Mouse (Mus musculus): ENCODE measurements around the gene Itih1.

Gene Itih1

DNA sequence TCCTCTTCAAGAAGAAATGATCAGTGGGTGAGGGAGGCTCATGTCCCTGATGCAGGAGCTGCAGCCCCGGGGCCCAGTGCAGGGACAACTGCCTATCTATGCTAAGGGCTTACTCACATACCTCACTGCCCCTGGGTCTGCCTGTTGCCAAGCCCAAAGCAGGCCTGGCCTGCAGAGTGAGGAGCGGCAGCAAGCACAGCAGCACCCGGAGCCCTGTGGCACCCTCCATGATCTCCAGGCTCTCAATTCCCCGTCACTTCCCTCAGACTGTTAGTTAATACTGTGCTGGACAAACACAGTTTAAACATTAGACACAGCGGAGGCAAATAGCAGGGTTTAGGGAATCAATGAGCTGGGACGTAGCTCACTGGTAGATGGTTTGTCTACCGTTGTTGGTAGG, at the start of gene Itih1:
TSS of gene Itih1 (minus strand) at position 252 of the 400 bp plus-strand sequence.
- in situ Hi-C loops (cut with MboI), result no loop called here

DNA sequence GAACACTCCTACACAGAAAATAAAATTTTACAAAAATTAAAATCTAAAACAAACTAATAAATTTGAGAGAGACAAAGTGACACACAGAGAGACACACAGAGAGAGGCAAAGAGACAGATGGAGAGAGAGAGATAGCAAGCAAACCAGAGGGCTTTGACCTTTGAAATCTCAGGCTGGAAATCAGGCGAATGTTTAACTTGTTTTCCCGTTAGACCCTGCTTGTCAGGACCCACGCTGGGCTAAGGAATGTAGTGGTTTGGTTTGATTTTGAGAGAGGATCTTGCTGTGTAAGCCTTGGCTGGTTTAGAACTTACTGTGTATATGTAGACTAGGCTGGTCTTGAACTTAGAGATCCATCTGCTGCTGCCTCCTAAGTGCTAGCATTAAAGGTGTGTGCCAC, 33.1 kb upstream of the Itih1 start:
- in situ Hi-C loops (cut with MboI), result no loop called here

DNA sequence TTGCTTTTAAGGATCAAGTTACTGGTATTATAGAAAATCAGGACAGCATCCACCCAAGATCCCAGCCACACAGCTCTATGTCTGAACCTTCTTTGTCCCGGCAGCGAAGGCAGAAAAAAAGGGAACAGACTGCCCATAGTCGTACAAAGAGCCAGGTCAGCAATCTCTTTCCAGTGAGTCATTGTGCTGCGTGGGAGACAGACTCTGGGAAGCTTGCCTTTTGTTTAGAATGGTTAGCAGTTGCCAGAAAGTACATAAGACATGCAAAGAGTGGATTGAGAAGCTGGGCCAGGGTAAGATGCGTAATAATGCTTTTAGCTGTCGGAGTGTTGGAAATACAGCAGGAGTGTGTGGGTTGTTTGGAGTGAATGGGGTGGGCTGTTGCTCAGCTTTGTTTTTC, 31.1 kb upstream of the Itih1 start:
- in situ Hi-C loops (cut with MboI), result no loop called here

DNA sequence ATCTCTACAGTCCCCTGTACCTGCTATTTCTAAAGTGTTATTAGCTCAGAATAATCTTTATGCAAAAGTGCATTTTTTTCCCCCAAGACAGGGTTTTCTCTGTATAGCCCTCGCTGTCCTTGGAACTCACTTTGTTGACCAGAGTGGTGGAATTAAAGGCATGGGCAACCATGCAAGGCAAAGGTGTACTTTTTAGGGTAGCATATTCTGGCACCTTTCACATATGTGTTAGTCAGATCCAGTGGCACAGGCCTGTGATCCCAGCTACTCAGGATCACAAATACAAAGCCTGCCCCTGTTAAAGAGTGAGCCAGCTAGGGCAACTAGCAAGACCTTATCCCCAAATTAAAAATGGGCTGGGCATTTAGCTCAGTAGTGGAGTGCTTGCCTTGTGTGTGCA, 17.3 kb upstream of the Itih1 start:
- in situ Hi-C loops (cut with MboI), result no loop called here

DNA sequence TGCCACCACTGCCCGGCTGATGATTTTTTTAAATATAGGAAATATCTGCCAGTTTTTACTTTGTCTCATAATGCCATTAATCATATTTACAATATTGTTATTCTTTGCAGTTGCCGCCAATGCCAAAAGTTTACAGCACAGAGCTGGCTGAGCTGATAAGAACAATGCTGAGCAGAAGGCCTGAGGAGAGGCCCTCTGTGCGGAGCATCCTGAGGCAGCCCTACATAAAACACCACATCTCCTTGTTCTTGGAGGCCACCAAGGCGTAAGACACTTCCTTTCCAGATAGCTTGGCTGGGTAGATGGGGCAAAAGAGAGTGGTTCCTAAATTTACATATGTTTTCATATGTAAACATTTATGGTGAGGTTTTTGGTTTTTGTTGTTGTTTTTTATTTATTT, 15.9 kb upstream of the Itih1 start:
- in situ Hi-C loops (cut with MboI), result no loop called here

DNA sequence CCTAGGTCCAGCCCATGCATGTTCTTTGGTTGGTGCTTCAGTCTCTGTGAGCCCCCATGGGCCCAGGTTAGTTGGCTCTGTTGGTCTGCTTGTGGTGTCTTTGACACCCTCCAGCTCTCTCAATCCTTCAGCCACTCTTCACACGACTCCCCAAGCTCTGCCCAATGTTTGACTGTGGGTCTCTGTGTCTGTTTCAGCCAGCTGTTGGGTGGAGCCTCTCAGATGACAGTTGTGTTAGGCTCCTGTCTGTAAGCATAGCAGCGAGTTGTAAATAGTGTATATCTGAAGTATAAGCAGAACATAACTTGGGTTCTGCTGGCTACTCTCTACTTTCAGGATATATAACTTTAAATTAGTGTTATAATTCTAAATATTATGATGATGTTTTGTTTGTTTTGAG, 15.4 kb upstream of the Itih1 start:
- in situ Hi-C loops (cut with MboI), result no loop called here

DNA sequence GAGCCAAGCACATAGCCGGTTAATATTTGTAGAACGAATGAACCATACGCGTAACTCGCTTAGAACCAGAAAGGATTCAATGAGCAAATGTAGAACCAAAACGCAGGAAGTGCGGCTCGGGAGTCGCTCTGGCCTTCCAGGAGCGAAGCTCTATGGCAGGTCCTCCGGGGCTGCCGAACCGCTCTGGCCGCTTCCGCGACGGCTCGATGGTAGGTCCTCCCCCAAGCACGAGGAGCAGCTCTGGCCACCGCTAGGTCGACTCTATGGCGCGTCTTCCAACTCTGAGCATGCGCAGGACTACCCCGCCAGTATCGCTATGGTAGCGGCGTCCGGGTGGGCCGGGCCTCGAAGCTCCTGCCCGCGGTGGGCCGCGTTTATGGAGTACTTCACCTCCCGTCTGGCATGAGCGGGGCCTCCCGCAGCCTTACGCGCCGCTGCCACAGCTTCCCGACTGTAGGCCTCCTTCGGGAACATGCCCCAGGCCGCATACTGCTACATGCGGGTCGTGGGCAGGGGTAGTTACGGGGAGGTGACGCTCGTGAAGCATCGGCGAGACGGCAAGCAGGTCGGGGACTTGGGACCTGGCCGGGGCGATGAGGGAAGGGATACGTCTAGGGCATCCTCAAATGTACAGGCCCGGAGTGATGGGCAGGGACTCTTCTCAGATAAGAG, 8.2 kb upstream of the Itih1 start, which contains the start of gene Nek4:
TSS of gene Nek4 (plus strand) at position 224 of the 672 bp plus-strand sequence.
- in situ Hi-C loops (cut with MboI), result no loop called here

DNA sequence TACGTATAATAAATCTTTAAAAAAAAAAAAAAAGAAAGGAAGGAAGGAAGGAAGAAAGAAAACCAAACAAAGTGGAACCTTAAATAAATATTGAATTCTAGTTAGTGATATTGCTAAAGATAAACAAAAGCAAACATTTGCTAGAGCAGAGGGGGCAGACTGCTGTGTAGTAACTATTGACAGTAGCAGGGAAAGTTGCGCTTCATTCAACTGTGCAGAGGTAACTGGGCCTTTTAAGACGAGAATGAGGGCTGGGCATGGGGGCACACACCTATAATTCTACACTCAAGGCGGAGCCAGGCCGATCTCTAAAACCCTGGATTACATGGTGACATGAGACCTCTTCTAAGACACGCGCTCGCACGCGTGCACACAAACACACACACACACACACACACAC, 6.9 kb upstream of the Itih1 start:
- in situ Hi-C loops (cut with MboI), result no loop called here

DNA sequence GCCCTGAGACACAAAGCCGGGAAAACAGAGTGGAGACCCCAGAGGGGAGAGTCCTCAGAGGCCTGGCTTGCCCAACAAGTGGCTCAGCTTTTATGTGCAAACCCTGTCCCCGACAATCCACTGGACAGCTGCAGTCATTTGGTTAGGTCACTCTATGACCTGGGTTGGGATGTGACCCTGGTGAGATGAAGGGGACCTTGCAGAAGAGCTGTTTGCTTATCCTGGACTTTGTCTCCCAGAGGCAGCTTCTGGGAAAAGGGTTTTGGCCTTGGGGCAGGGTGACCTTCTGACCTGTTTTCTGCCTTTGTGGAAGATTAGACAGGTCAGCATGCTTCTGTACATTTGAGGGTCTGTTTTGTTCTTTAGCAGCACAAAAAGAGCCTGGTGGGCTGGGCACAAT, 1.7 kb upstream of the Itih1 start:
- in situ Hi-C loops (cut with MboI), result no loop called here

DNA sequence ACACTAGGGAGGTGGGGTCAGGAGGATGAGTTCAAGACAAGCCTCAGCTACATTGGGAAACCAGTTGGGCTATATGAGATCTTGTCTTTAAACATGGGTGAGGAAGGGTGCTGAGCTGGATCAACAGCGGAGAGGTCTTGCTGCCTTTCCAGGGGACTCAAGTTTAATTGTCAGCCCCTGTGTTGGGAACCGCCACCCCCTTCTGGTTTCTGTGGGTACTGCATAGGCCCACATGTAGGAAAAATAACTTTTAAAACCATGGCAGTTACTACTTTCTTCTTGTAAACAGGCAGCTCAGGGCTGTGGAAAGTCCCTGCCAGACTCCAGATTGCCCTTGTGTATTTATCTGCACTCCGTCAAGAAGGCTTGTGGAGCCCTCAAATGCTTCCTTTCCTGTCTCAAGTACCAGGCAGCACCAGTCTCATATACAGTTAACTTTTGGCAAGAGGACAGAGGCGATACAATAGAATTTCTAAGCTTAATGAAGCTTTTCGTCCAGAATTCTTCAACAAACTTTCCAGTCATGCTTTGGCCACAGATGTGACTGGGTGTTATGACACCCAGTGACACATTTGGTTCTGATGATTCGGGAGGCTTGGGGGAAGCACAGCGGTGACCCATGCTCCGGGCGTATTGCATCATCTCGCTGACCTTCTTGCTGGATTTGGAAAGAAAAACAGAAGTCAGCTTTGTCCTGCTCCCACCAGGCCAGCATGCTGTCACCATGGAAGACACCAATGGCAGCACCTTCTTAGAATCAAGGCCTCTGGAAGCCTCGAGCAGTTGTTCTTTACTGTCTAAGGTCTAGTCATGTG, 978 bp upstream of the Itih1 start:
- in situ Hi-C loops (cut with MboI), result no loop called here

DNA sequence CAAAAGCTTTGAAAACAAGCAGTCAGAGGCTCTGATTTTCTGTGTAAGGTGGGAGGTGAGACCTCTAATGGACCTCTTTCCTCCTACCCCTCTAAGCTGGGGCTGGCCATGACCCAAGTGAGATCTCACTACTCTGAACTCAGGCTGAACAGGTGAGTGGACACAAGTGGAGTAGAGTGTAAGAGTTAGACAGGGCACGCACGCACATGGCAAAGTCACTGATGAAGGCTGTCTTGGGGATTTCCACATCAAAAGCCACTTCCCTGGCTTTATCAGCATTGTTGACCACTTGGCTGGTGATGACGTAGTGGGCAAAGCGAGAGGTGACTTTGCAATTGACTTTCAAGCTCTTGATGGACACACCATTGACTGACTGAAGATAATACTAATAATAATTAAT, 835 bp downstream of the Itih1 start:
- in situ Hi-C loops (cut with MboI), result no loop called here

DNA sequence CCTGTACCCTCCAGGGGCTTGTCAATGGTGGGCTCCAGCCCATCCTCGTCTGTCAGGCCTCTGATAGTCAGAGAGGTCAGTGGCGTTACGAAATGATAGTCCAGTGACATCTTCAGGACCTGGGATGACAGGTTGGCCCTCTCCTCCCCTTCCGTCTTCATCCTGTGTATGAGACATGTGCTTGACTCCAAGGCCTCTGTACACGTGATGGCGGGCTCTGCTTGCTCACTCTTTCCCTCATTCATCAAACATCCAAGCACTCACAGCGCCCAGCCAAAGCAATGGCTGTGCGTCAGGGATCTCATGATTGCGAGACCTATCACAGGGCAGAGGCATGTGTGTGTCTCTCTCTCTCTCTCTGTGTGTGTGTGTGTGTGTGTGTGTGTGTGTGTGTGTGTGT, 9.7 kb downstream of the Itih1 start:
- in situ Hi-C loops (cut with MboI), result no loop called here

DNA sequence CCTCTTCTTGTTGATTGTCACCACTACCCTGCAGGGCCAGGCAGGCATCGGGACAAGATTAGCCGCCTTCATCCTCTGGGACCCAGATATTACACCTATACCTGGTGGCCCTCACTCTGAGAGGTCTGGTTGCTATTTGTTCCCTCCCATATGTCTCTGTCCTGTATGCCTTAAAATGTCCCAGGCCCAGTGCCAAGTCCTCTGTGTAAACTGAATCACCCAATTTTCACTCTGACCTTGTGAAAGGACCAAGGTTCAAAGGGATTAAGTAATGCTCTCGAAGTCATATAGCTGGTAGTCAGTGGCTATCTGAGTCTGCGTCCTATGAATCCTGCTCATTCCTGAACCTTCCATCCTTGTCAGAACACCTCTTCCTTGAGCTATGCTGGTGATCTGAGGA, 12.7 kb downstream of the Itih1 start:
- in situ Hi-C loops (cut with MboI), result no loop called here

DNA sequence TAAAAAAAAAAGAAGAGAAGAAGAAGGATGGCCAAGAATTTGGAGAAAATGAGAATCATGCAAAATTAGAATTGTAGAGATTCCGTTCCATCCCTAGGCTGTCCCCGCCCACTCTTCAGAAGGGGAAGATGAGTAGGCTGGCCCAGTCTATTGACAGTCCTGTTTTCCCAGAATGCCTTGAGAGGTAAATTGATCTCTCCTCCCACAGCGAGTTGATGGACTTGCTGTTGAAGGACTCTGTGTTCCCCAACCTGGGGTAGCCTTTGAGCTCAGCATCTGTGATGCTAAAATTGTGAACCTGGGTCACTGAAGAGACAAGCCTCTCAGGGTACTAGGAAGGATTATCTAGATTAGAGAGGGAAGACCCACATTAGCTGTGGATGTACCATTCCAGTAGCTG, 17.6 kb downstream of the Itih1 start:
- in situ Hi-C loops (cut with MboI), result no loop called here

DNA sequence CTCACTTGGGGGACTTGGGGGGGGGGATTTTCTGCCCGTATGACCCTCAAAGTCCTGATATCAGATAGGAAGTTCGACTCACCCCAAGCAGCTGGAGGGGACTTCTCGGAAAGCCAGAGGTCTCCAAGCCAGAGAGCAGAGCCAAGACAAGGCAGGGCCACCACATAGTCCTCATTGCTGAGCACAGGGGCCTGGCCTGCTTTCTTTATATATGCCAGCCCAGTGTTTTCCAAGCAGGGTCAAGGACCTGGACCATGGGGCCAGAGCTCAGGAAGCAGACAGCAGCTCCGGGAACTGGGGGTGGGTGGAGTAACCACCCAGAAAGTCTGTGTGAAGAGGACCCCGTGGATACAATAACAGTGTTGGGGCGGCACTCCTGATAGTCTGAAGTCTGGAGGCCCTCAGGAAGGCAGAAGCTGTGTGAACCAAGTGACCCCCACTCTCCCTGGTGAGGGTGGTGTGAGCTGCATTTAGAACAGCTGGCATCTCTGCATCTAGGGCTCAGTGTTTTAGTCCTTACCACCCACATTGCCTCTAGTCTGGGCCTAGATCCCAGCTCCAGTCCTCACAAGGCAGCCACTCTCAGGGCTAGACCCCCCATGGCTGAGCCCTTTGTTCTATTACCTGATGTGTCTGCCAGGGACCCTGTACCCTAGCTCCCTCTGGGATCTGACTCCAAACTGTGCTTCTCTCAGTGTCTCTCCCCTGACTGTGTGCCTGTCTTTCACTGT, 19.5 kb downstream of the Itih1 start, which contains the start of gene Itih3:
TSS of gene Itih3 (minus strand) at position 386 of the 731 bp plus-strand sequence.
- in situ Hi-C loops (cut with MboI), result no loop called here

DNA sequence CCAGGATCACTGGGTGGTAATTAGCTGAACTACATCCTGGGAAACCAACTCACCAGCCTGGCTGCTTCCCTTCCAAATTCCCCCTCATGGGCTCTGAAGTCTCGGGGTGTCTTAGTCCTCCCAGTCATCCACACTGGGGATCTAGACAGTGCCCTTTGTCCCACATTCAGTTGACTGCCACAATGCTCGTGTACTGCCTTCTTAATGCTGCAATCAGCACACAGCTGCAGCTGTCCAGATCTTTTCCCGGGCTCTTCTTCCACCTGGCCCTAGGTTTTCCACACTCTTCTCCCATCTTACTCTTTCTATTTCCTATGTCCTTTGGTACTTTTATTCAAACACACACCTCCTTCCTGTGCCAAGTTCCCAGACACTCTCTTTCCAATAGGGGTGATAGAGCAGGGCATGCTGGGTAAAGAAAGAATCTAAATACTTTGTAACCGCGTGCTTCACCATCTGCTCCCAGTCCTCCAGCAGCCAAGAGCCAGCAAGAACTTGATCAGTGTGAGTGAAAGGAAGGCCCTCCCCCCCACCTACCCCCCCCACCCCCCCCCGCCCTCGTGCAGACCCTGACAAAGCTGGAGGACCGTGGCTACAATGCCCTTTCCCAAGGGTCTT, 20.9 kb downstream of the Itih1 start:
- in situ Hi-C loops (cut with MboI), result no loop called here

DNA sequence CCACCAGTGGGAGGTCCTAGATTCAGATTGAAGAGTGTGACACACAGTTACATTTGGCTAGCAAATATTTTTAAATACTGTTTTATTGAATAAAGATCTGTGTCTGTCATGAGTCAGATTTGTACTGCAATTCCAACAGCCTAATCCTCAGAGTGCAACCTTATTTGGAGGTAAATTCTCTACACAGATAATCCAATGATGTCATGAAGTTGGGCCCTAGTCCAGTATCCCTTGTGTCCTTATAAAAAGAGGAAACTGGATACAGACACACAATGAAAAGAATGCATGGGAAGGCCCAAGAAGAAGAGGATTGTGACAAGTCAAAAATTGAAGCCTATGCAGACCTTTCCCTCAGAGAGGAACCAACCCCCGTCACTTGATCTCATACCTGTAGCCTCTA, 26.6 kb downstream of the Itih1 start:
- in situ Hi-C loops (cut with MboI), result no loop called here

DNA sequence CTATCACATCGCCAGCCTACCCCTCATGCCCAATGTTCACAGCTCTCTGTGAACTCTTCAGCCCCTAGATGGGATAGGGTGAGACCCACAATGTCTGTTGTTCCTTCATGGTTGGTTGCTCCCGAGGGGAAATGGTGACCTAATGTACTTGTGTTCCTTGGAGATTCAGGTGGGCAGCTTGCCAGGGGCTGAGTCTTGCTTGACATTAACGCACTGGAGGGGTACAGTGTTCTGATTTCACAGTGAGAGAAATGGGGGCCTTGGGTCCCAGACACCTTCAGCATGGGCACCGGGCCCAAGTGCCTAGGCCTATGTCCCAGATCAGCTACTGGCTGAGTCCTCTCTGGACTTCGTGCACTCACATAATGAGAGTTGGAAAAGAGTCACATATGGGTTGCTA, 29.7 kb downstream of the Itih1 start:
- in situ Hi-C loops (cut with MboI), result no loop called here

DNA sequence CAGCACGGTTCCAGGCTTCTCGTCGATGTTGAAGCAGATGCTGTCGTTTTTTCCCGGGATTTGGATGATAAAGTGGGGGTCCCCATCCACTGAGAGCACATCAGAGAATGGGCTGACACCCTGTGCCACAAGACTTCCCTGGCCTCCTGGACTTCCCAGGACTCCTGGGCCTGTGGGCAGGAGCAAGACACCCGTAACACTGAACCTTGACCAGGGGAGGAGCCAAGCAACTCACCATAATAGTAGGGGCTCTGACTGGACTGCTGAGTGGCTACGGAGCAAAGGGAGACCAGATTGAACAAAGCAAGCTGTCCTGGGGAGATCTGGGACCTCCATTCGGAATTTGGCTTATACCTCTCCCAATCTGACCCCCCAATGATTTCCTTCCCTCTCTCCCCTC, 30.4 kb downstream of the Itih1 start:
- in situ Hi-C loops (cut with MboI), result no loop called here

DNA sequence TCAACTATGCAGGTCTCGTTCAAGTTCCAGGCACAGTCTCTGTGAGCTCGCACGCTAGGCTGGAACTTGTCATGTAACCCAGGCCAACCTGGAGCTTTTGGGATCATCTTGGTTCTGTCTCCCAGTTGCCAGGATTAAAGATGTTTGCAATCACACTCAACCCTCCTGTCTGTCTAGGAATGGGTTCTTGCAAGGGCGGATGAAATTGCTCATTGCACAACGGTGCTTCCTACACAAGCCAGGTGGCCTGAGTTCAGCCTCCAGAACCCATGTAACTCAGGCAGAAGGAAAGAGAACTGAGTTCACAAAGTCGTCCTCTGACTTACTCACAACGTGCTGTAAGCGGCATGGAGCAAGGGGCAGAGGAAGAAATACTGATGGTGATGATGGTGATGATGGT, 31.9 kb downstream of the Itih1 start:
- in situ Hi-C loops (cut with MboI), result no loop called here

DNA sequence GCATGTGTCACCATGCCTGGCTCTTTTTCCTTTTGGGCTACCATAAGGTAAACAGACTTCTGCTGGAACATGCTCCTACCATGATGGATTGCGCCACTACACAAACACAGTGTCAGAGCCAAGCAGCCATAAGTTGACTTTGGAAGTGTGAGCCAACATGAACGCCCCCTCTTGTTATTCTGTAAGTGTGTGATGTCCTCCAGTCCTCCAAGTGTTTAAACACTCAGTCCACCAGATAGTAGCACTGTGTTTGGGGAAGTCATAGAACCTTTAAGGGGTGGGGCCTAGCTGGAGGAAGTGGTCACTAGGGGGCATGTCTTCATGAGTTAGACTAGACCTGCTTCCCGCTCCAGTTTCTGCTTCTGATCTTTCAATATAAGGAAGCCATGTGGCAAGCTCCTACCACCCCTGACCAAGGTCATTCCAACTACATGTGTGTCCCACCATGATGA, 35.2 kb downstream of the Itih1 start:
- in situ Hi-C loops (cut with MboI), result no loop called here

DNA sequence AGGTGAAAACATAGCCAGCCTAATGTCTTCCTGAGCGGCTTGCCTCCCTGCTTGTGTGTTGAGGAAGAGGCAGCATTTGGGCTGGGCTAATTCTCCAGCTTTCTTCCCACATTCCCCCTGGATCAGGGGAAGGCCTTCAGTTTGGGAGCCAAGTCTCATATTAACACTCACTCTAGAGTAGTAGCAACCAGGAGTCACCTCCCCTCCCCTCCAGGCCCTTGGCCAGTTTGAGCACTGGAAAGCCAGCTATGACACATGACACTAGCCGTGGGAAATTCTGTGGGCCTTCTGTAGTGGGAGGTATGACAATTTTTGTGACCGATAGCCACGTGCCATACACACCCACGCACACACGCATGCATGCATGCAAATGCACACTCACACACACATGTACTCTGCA, 37.1 kb downstream of the Itih1 start:
- in situ Hi-C loops (cut with MboI), result no loop called here

All from mature B cell (primary cell).